Mouse (Mus musculus) limb, embryonic 13.5 days (tissue): ENCODE measurements at regions not wholly inside any gene's neighbourhood (a gene's known extent, or its start where the extent isn't known, plus 50 kb on each side); places are given as distances from the start of the nearest gene placed in this dataset.

ENCODE experiments used
- ATAC-seq: fragments of 200-750 bp; cut with Nextera tagmentation; 2 replicates; pipeline ENCODE4 v1.8.0; 2017; ENCODE audit warnings: low read depth, moderate number of reproducible peaks, moderate TSS enrichment; ENCODE audit not compliant: low FRiP score
- H3K27ac ChIP-seq: fragments of 300-500 bp; sonication (generic); 2 replicates; pipeline ENCODE4 v1.5.1; 2015; ENCODE audit warnings: inconsistent platforms, mild to moderate bottlenecking, moderate library complexity
- H3K27me3 ChIP-seq: fragments of 300-500 bp; sonication (generic); 2 replicates; pipeline ENCODE4 v1.6.1; 2015; ENCODE audit warnings: mild to moderate bottlenecking, inconsistent platforms
- H3K36me3 ChIP-seq: fragments of 300-500 bp; sonication (generic); 2 replicates; pipeline ENCODE4 v1.6.1; 2015; ENCODE audit warnings: inconsistent platforms, mild to moderate bottlenecking, moderate library complexity
- H3K4me1 ChIP-seq: fragments of 300-500 bp; sonication (generic); 2 replicates; pipeline ENCODE4 v1.6.1; 2015; ENCODE audit warnings: inconsistent platforms
- H3K4me2 ChIP-seq: fragments of 300-500 bp; sonication (generic); replicated peaks from 2 replicates; pipeline ENCODE4 v1.6.1; 2015; ENCODE audit warnings: inconsistent platforms, mild to moderate bottlenecking, moderate library complexity
- H3K4me3 ChIP-seq: fragments of 300-500 bp; sonication (generic); 2 replicates; pipeline ENCODE4 v1.5.1; 2015; ENCODE audit warnings: moderate library complexity, mild to moderate bottlenecking, inconsistent platforms
- H3K9ac ChIP-seq: fragments of 300-500 bp; sonication (generic); 2 replicates; pipeline ENCODE4 v1.6.1; 2015; ENCODE audit warnings: mild to moderate bottlenecking, inconsistent platforms
- H3K9me3 ChIP-seq: fragments of 300-500 bp; sonication (generic); 2 replicates; pipeline ENCODE4 v1.6.1; 2016; ENCODE audit warnings: inconsistent platforms
- WGBS: fragments of 180-500 bp; shearing (Covaris S2); methylation state at CpG from one replicate; pipeline ENCODE4 v1.1.7; 2015; 5-methylcytosine and 5-hydroxymethylcytosine counted together

DNA sequence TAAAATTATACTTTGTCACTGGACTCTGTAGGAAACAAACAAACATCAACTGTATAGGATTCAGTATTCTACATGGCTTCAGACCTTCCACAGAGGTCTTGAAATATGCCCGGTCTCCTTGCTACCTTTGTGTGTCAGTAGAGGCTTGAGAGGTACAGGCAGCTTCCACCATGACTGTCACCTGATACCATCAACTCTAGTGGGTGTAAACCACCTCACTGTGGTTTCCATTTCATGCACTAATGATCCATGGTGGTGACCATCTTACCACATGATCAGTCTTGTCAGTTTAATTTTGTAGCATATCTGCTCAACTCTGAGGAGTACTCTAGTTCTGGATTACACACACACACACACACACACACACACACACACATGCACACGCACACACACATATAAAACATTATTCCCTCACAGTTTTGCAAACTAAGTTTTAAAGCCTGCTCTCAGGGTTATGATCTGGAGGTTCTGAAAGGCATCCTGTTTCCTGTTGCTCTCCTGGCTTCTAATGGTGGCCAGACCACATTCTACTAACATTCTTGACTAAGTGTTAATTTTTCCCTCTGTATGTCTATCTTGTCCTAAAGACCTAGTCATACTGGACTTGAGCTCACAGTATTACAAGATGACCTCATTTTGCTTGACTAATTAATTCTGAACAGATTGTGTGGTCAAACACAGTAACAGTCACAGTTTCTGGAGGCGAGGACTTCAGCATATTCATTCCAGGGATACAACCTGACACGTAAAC lies 106.7 kb upstream of the Rgs1 start:
- Histone ChIP-seq H3K4me2 (no peak overlapping the region), H3K4me1 (no peaks in the 10 kb centered on the region), H3K4me3 (no peak overlapping the region), H3K9ac (no peak overlapping the region), H3K9me3 (no peaks in the 10 kb centered on the region), H3K36me3 (no peaks in the 10 kb centered on the region), H3K27ac (no peak overlapping the region), H3K27me3 (no peaks in the 10 kb centered on the region)
- no peak for ATAC-seq
- WGBS: 88% methylated on average over 4 of the region's 4 CpGs

GRCm38 (mm10) chr1:144355041-144355440 lies 106.0 kb upstream of the Rgs1 start:
- Histone ChIP-seq H3K27me3 (no peaks in the 10 kb centered on the region), H3K9ac (no peak overlapping the region), H3K36me3 (no peaks in the 10 kb centered on the region), H3K4me2 (no peak overlapping the region), H3K27ac (no peak overlapping the region), H3K4me3 (no peak overlapping the region), H3K4me1 (no peaks in the 10 kb centered on the region), H3K9me3 (no peaks in the 10 kb centered on the region)
- ATAC-seq: no peak
- WGBS: 89% methylated on average over 3 of the region's 3 CpGs

- Histone ChIP-seq H3K9ac (no peak overlapping the region), H3K9me3 (no peaks in the 10 kb centered on the region)
Observed at GRCm38 (mm10) chr1:144353320-144353719, 104.3 kb upstream of the Rgs1 start.

GRCm38 (mm10) chr1:144343820-144344219 lies 94.8 kb upstream of the Rgs1 start:
- WGBS: 88% methylated on average over 1 of the region's 1 CpGs
- no peak overlapping the region for H3K9ac ChIP-seq
- no peak overlapping the region for H3K4me3 ChIP-seq
- H3K4me1 ChIP-seq: no peaks in the 10 kb centered on the region
- no peaks in the 10 kb centered on the region for H3K36me3 ChIP-seq
- no peak overlapping the region for H3K27ac ChIP-seq
- no peaks in the 10 kb centered on the region for H3K9me3 ChIP-seq
- no peak overlapping the region for H3K4me2 ChIP-seq
- ATAC-seq: no peak
- no peaks in the 10 kb centered on the region for H3K27me3 ChIP-seq

More at GRCm38 (mm10) chr1:144353320-144353719, 104.3 kb upstream of the Rgs1 start:
- no peaks in the 10 kb centered on the region for H3K4me1 ChIP-seq
- no peak overlapping the region for H3K4me2 ChIP-seq
- H3K4me3 ChIP-seq: no peak overlapping the region
- no peak overlapping the region for H3K27ac ChIP-seq
- no peaks in the 10 kb centered on the region for H3K27me3 ChIP-seq
- no peaks in the 10 kb centered on the region for H3K36me3 ChIP-seq
- ATAC-seq: no peak

- Histone ChIP-seq H3K9ac (no peak overlapping the region), H3K27ac (no peak overlapping the region), H3K4me3 (no peak overlapping the region), H3K36me3 (no peaks in the 10 kb centered on the region), H3K9me3 (no peaks in the 10 kb centered on the region), H3K27me3 (no peaks in the 10 kb centered on the region), H3K4me2 (no peak overlapping the region), H3K4me1 (no peaks in the 10 kb centered on the region)
- WGBS: 71% methylated on average over 5 of the region's 5 CpGs
- no peak for ATAC-seq
Observed at GRCm38 (mm10) chr1:144343299-144343698, 94.3 kb upstream of the Rgs1 start.

DNA sequence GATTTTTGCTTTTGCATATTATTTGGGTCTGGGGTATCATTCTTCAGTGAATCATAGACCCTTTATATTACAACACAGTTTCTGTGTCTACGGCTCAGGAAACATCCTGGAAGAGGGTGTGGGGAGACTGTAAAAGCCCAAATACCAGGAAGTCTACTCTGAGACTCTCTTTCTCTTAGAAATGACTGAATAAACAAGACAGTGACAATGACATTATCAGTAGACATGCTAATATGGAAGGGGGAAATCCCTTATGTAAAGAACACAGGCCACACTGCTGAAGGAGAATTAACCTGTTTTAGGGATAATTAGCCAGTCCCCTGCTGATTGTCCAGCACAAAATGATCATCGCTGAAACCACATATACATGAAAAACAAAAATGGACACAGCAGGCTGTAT lies 88.5 kb upstream of the Rgs1 start:
- Histone ChIP-seq H3K9ac (no peak overlapping the region), H3K27ac (no peak overlapping the region), H3K4me2 (no peak overlapping the region), H3K4me3 (no peak overlapping the region), H3K4me1 (no peaks in the 10 kb centered on the region), H3K27me3 (no peaks in the 10 kb centered on the region), H3K9me3 (no peaks in the 10 kb centered on the region), H3K36me3 (no peaks in the 10 kb centered on the region)
- WGBS: 92% methylated on average over 2 of the region's 2 CpGs
- no peak for ATAC-seq

DNA sequence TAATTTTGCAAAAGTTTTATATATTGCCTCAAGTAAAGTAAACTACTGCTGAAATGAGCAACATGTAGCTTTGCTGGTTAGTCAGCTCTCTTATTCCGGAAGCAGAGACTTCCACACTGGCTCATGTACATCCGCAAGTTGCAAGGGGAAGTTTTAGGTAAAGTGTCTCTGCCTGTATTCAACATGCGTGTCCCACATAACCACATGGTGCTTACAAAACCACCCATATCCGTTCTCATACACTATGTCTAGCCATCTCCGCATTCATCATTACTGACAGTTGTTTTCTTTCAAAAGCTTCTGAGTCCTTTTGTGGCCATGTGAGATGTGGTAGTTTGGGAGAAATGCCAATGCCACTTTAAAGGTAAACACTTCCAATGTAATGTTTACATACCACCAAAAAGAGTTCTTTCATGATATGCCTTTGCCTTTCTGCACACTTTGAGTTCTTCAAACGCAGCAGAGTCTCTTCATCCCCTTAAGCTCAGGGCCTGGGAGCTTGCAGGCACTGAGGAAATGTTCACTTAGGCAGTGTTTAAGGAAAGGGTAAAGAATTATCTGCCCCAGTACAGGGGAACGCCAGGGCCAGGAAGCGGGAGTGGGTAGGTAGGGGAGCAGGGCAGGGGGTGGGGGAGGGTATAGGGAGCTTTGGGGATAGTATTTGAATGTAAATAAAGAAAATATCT lies 81.5 kb upstream of the Rgs1 start:
- no peak for ATAC-seq
- WGBS: 75% methylated on average over 8 of the region's 8 CpGs
- Histone ChIP-seq H3K27ac (no peak overlapping the region), H3K4me3 (no peak overlapping the region), H3K9ac (no peak overlapping the region), H3K4me2 (no peak overlapping the region), H3K4me1 (no peaks in the 10 kb centered on the region), H3K9me3 (no peaks in the 10 kb centered on the region), H3K36me3 (no peaks in the 10 kb centered on the region), H3K27me3 (no peaks in the 10 kb centered on the region)

DNA sequence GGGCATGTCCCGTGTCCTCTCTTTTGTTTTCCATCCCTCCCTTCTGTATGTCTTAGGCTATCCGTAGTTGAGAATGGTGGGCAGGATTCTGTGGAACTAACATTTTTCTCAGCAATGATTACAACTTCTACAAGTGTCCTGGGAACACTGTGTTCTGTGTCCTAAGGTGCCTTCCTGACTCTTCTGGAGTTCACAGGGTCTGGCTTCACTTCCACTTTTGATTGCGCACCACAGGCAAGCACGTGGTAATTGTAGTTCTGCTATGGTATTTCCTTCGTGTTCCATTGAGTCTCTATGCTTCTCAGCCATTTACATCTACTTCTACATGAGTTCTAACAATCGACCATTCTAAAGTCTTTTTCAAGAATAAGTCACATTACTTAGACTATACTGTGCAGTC lies 70.4 kb upstream of the Rgs1 start:
- WGBS: 81% methylated on average over 6 of the region's 6 CpGs
- no peak for ATAC-seq
- H3K4me1 ChIP-seq: no peaks in the 10 kb centered on the region

DNA sequence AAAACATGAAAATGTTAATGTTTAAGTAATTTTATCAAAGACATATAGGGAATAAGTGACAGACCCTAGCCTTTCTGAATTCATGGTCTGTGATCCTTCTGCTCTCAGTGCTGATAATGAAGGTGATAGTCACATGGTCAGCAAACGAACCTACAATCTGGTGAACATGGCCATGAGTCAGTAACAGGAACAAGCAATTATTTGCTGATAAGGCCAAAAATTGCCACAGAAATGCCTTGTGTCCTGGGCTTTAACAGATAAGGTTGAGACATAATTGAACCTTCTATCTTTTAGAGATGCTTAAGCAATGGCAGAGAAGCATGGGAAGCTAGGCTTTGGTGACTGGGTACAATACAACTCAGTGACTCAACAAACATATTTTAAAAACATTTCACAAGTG lies 69.2 kb upstream of the Rgs1 start:
- Histone ChIP-seq H3K27me3 (no peaks in the 10 kb centered on the region), H3K9ac (no peak overlapping the region), H3K9me3 (no peaks in the 10 kb centered on the region), H3K36me3 (no peaks in the 10 kb centered on the region), H3K27ac (no peak overlapping the region), H3K4me3 (no peak overlapping the region), H3K4me2 (no peak overlapping the region), H3K4me1 (no peaks in the 10 kb centered on the region)
- ATAC-seq: no peak
- 80% methylated on average over 1 of the region's 1 CpGs for WGBS

More for the DNA sequence above, 70.4 kb upstream of the Rgs1 start:
- no peak overlapping the region for H3K4me2 ChIP-seq
- no peaks in the 10 kb centered on the region for H3K9me3 ChIP-seq
- H3K36me3 ChIP-seq: no peaks in the 10 kb centered on the region
- H3K4me3 ChIP-seq: no peak overlapping the region
- H3K27ac ChIP-seq: no peak overlapping the region
- no peak overlapping the region for H3K9ac ChIP-seq
- H3K27me3 ChIP-seq: no peaks in the 10 kb centered on the region

- no peak overlapping the region for H3K9ac ChIP-seq
- no peak for ATAC-seq
- H3K4me2 ChIP-seq: no peak overlapping the region
- no peaks in the 10 kb centered on the region for H3K4me1 ChIP-seq
- H3K9me3 ChIP-seq: no peaks in the 10 kb centered on the region
- no peaks in the 10 kb centered on the region for H3K36me3 ChIP-seq
- WGBS: 90% methylated on average over 3 of the region's 3 CpGs
- no peak overlapping the region for H3K4me3 ChIP-seq
- H3K27me3 ChIP-seq: no peaks in the 10 kb centered on the region
- no peak overlapping the region for H3K27ac ChIP-seq
Observed at GRCm38 (mm10) chr1:144317560-144317959, 68.5 kb upstream of the Rgs1 start.

GRCm38 (mm10) chr1:144316251-144316650 lies 67.2 kb upstream of the Rgs1 start:
- 83% methylated on average over 2 of the region's 2 CpGs for WGBS
- no peaks in the 10 kb centered on the region for H3K9me3 ChIP-seq
- H3K9ac ChIP-seq: no peak overlapping the region
- no peak overlapping the region for H3K4me3 ChIP-seq
- H3K27ac ChIP-seq: no peak overlapping the region
- no peaks in the 10 kb centered on the region for H3K36me3 ChIP-seq
- H3K4me2 ChIP-seq: no peak overlapping the region
- ATAC-seq: no peak
- no peaks in the 10 kb centered on the region for H3K4me1 ChIP-seq
- H3K27me3 ChIP-seq: no peaks in the 10 kb centered on the region

DNA sequence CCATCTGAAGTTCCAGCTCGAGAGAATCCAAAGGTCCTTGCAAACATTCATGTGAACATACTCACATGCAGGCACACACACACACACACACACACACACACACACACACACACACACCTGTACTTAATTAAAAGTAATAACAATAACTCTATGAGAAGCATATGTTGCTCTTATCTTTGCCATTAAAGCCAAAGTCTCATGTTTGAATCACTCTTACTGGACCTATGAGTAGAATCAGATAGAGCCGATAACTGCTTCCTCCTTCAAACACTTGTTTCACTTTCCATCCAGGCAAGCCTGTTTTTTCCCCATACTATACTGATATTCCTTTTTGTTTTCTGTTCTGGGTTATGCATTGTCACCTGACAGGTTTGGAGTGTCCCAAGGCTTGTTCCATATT lies 65.3 kb upstream of the Rgs1 start:
- Histone ChIP-seq H3K27ac (no peak overlapping the region), H3K27me3 (no peaks in the 10 kb centered on the region), H3K9ac (no peak overlapping the region), H3K4me3 (no peak overlapping the region), H3K9me3 (no peaks in the 10 kb centered on the region), H3K36me3 (no peaks in the 10 kb centered on the region), H3K4me1 (no peaks in the 10 kb centered on the region), H3K4me2 (no peak overlapping the region)
- 76% methylated on average over 2 of the region's 2 CpGs for WGBS
- no peak for ATAC-seq

DNA sequence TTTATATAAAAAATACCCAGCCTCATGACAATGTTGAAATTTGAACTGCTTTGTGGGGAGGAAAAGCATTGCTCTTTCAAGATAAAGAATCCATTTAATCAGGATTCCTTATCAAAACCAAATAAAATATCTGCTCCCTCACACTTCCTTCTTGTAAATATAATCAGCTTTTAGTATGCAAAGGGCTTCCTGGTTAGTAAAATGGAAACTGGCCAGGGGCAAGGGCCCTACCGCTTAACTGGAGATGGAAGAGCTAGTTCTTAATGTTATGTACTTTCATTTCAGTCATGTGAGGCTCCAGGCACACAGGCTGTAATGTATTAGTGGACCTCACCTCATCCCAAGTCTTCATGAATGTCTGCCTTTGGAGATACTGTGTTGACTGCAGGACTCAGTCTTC lies 64.3 kb upstream of the Rgs1 start:
- no peak for ATAC-seq
- no peaks in the 10 kb centered on the region for H3K9me3 ChIP-seq
- H3K27ac ChIP-seq: no peak overlapping the region
- no peaks in the 10 kb centered on the region for H3K4me1 ChIP-seq
- 93% methylated on average over 1 of the region's 1 CpGs for WGBS
- no peak overlapping the region for H3K4me2 ChIP-seq
- no peaks in the 10 kb centered on the region for H3K36me3 ChIP-seq
- H3K4me3 ChIP-seq: no peak overlapping the region
- no peaks in the 10 kb centered on the region for H3K27me3 ChIP-seq
- no peak overlapping the region for H3K9ac ChIP-seq
